In the genomic region with DNA sequence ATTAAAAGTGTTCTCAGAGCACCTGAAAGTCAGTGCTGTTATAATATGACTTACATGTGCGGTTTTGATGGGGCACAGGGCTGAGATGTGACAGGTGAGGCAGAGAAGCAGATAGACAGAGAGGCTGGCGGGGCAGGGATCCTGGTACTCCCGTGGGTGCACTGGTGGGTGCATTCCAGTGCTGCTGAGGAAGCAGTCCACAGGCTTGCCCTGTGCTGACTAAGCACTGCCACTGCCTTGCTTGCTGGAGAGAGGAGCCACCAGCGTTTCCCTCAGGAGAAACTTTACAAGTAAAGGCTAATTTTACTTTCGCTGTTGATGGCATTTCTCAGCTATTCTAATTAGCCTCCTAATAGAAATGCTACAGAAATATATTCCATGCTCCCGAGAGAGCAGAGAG, we compare ENCODE assay signal across 20 mouse cellular contexts. TPM values are rescaled to one million over a fixed set of nuclear protein-coding genes. Genes with fewer than 3 reads are reported as not detected.
DNase-seq lines count a peak whose midpoint lies in the region; ATAC-seq and TF ChIP-seq lines count a peak whose summit lies in the region.
"Had no signal": no experiment of that assay in that cellular context is flagged by ENCODE, and none has a peak within 500 bp of the region (broad histone marks: within the 10 kb centered on the region; RNA-seq: fewer than 3 reads in every experiment).

No protein-coding gene starts in this region.

- no peaks in the 10 kb centered on the region for H3K27me3 ChIP-seq in intestine, embryonic 15.5 days (replicated peaks)
- H3K27me3 ChIP-seq in intestine, embryonic 16.5 days (replicated peaks; ENCODE audit: control insufficient read depth, insufficient read depth, low read length), result no peaks in the 10 kb centered on the region
- H3K27me3 ChIP-seq in neural tube, embryonic 15.5 days (replicated peaks), result no peaks in the 10 kb centered on the region
- no peaks in the 10 kb centered on the region for H3K27me3 ChIP-seq in small intestine, adult 2 months (ENCODE audit: control insufficient read depth, insufficient read depth, low read length)
- H3K27me3 ChIP-seq: forebrain, embryonic 13.5 days; heart, embryonic 12.5 days; Patski had no signal

- no peak overlapping the region for H3K4me3 ChIP-seq in intestine, embryonic 15.5 days (replicated peaks)
- no peak overlapping the region for H3K4me3 ChIP-seq in intestine, embryonic 16.5 days (ENCODE audit: low read length)
- no peak overlapping the region for H3K4me3 ChIP-seq in neural tube, embryonic 15.5 days (replicated peaks)
- H3K4me3 ChIP-seq in small intestine, adult 2 months (ENCODE audit: low read depth, low read length), result no peak overlapping the region
- H3K4me3 ChIP-seq: embryonic facial prominence, embryonic 10.5 days; forebrain, embryonic 13.5 days; heart, adult 2 months; heart, embryonic 12.5 days; hindbrain, embryonic 10.5 days had no signal

- no peak overlapping the region for H3K27ac ChIP-seq in intestine, embryonic 15.5 days
- no peak overlapping the region for H3K27ac ChIP-seq in intestine, embryonic 16.5 days (ENCODE audit: low read length)
- H3K27ac ChIP-seq in neural tube, embryonic 15.5 days (replicated peaks), result no peak overlapping the region
- peak overlapping the region; percentile 79 for H3K27ac ChIP-seq in small intestine, adult 2 months (ENCODE audit: insufficient read depth, low read depth, low read length)
- H3K27ac ChIP-seq: embryonic facial prominence, embryonic 10.5 days; forebrain, embryonic 13.5 days; heart, adult 2 months; hindbrain, embryonic 10.5 days had no signal

- H3K9ac ChIP-seq in intestine, embryonic 15.5 days, result no peak overlapping the region
- no peak overlapping the region for H3K9ac ChIP-seq in intestine, embryonic 16.5 days (ENCODE audit: low read depth, low read length)
- H3K9ac ChIP-seq in neural tube, embryonic 15.5 days (replicated peaks), result no peak overlapping the region
- H3K9ac ChIP-seq: forebrain, embryonic 13.5 days; forebrain, postnatal 0 days; heart, embryonic 12.5 days had no signal

- no peak for DNase-seq in neural tube, embryonic 10.5 days (ENCODE audit: extremely low spot score, low spot score)
- peak; percentile 16 for DNase-seq in kidney, postnatal 10 days
- no peak for DNase-seq in lung, postnatal 14 days
- no peak for DNase-seq in retina, postnatal 1 day
- DNase-seq: adrenal gland, postnatal 14 days; cerebellum, adult 18-20 months; cerebellum, postnatal 10 days; forebrain, postnatal 0 days; gastrocnemius, postnatal 14 days; heart, adult 2 months had no signal

- H3K9me3 ChIP-seq in intestine, embryonic 15.5 days, result no peaks in the 10 kb centered on the region
- no peaks in the 10 kb centered on the region for H3K9me3 ChIP-seq in intestine, embryonic 16.5 days (ENCODE audit: control insufficient read depth, low read length)
- no peaks in the 10 kb centered on the region for H3K9me3 ChIP-seq in neural tube, embryonic 15.5 days (replicated peaks)
- H3K9me3 ChIP-seq: embryonic facial prominence, embryonic 10.5 days; forebrain, embryonic 13.5 days; heart, embryonic 12.5 days; hindbrain, embryonic 10.5 days had no signal

- H3K4me2 ChIP-seq in intestine, embryonic 15.5 days (replicated peaks), result no peak overlapping the region
- no peak overlapping the region for H3K4me2 ChIP-seq in intestine, embryonic 16.5 days (ENCODE audit: low read depth, low read length)
- H3K4me2 ChIP-seq in neural tube, embryonic 15.5 days, result no peak overlapping the region
- H3K4me2 ChIP-seq: forebrain, embryonic 13.5 days; heart, embryonic 12.5 days had no signal

- TF ChIP-seq POLR2A in small intestine, adult 2 months (IDR thresholded peaks at IDR 0.05; ENCODE audit: low read depth, low read length), result no peak

- 0 out of 2 replicates have a peak, but pooled peaks cover 2% of the 10 kb centered on the region for H3K4me1 ChIP-seq in intestine, embryonic 15.5 days (replicated peaks)
- H3K4me1 ChIP-seq in intestine, embryonic 16.5 days (ENCODE audit: control insufficient read depth, insufficient read depth, low read length), result no peaks in the 10 kb centered on the region
- peaks cover 3% of the 10 kb centered on the region; the same call in 1 of the 2 replicates for H3K4me1 ChIP-seq in neural tube, embryonic 15.5 days
- peaks cover 11% of the 10 kb centered on the region for H3K4me1 ChIP-seq in small intestine, adult 2 months (ENCODE audit: control insufficient read depth, insufficient read depth, insufficient read length, low read length)
- H3K4me1 ChIP-seq: forebrain, embryonic 13.5 days; heart, embryonic 12.5 days had no signal

- H3K36me3 ChIP-seq in intestine, embryonic 15.5 days, result no peaks in the 10 kb centered on the region
- no peaks in the 10 kb centered on the region for H3K36me3 ChIP-seq in intestine, embryonic 16.5 days (ENCODE audit: control insufficient read depth, insufficient read depth, low read length)
- H3K36me3 ChIP-seq in neural tube, embryonic 15.5 days, result no peaks in the 10 kb centered on the region
- H3K36me3 ChIP-seq in small intestine, adult 2 months (ENCODE audit: control insufficient read depth, insufficient read depth, low read length), result no peaks in the 10 kb centered on the region
- H3K36me3 ChIP-seq: embryonic facial prominence, embryonic 10.5 days; heart, embryonic 12.5 days; hindbrain, embryonic 10.5 days had no signal

- TF ChIP-seq CTCF in small intestine, adult 2 months (IDR thresholded peaks at IDR 0.05; ENCODE audit: extremely low read depth, insufficient read length, insufficient replicate concordance, low read depth, low read length), result no peak

- 75% methylated on average over 6 of the region's 6 CpGs for WGBS in intestine, embryonic 15.5 days
- 79% methylated on average over 6 of the region's 6 CpGs for WGBS in intestine, embryonic 16.5 days
- 85% methylated on average over 6 of the region's 6 CpGs for WGBS in neural tube, embryonic 15.5 days
- 60% methylated on average over 6 of the region's 6 CpGs for WGBS in small intestine, adult 2 months

- peak; percentile 21 for ATAC-seq in intestine, embryonic 15.5 days
- no peak for ATAC-seq in intestine, embryonic 16.5 days
- ATAC-seq in neural tube, embryonic 15.5 days (ENCODE audit: low FRiP score), result peak; percentile 38; the same call in 1 of the 2 replicates
- ATAC-seq: activated CD4-positive, CD25-positive, alpha-beta regulatory T cell, adult 4 months; forebrain, embryonic 13.5 days; forebrain, postnatal 0 days; Patski had no signal

RNA-seq across cellular contexts. Expression of a gene that starts 45.9 kb away (rescaled TPM):
- 6.5 and 6.8 TPM in 2 replicates for polyA plus RNA-seq in intestine, embryonic 15.5 days (2015; fragmentation: Nextera tagmentation; extraction: Ambion mirVana)
- polyA plus RNA-seq in intestine, embryonic 16.5 days (2015; fragmentation: Nextera tagmentation; extraction: Ambion mirVana), result 4.0 and 4.3 TPM in 2 replicates
- 61.8 and 80.3 TPM in 2 replicates for polyA plus RNA-seq in neural tube, embryonic 15.5 days (2015; fragmentation: Nextera tagmentation; extraction: Ambion mirVana)
- polyA plus RNA-seq in small intestine, adult 2 months (2012; rRNA removed), result 0.25 and 0.89 TPM in 2 replicates
